In the genomic region with DNA sequence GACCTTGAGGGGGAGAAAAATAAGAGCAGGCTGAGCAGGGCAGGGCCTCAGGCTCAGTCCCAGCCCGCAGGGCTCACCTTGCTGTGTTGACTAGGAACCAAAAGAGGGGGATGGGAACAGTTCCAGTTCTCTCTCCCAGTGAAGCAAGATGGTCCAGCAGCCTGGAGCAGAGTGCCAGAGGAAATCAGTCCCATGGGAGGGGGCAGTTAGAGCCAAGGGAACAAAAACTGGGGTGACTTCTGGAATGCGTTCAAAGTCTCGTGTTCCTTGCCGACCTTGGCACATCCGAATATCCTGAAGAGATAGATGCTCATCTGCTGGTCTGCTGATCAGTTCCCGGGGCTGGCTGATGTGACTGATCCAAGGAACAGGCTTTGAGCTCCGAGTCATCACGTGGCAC, we compare ENCODE assay signal across 16 mouse cellular contexts. TPM values are rescaled to one million over a fixed set of nuclear protein-coding genes. Genes with fewer than 3 reads are reported as not detected.
A peak's percentile ranks its signal among the peaks of the same experiment; 100 is the strongest.
DNase-seq lines count a peak whose midpoint lies in the region.
"Had no signal": no experiment of that assay in that cellular context is flagged by ENCODE, and none has a peak within 500 bp of the region (broad histone marks: within the 10 kb centered on the region; RNA-seq: fewer than 3 reads in every experiment).

No protein-coding gene starts in this region.

- peak; percentile 56 for DNase-seq in cerebellum, postnatal 14 days
- no peak for DNase-seq in cerebellum, postnatal 4 days (ENCODE audit: low spot score in 2 of 2)
- peak; percentile 90 for DNase-seq in heart, adult 11 months
- DNase-seq in heart, postnatal 10 days, result no peak
- DNase-seq in lung, postnatal 10 days, result peak; percentile 21
- no peak for DNase-seq in lung, adult 18-20 months
- DNase-seq: adrenal gland, adult 2 months; adrenal gland, postnatal 25 days; cerebellum, adult 18-20 months; cerebellum, adult 9-11 months; gastrocnemius, postnatal 14 days; heart, adult 2 months; kidney, adult 18-20 months had no signal

- intact Hi-C loops in heart, postnatal 10 days (cut with DNase I), result no loop called here

RNA-seq across cellular contexts. Expression of a gene that starts 30.2 kb away (rescaled TPM):
- 10 to 100 TPM; 82.1 to 94.6 TPM for total RNA-seq in heart, postnatal 10 days (2021)
- total RNA-seq: common myeloid progenitor, adult 5-6 weeks; hematopoietic stem cell, adult 5-6 weeks; MEL had no signal

Comparison
In these comparisons a context has a peak if more than half of its experiments do, and no peak if none do; other contexts are left out.
1. DNase-seq: peak in cerebellum, postnatal 14 days (2 of 2), heart, adult 11 months (single experiment) and lung, postnatal 10 days (single experiment); none in cerebellum, postnatal 4 days (0 of 2), heart, postnatal 10 days (0 of 2) and lung, adult 18-20 months (0 of 2).